Mouse (Mus musculus) Patski (cell line): Measurements from ENCODE around the gene P3h3. TPM values are rescaled to one million over a fixed set of nuclear protein-coding genes. Genes with fewer than 3 reads are reported as not detected.

ENCODE experiments used
- ATAC-seq: fragments of 100-300 bp; one replicate; pipeline ENCODE4 v1.8.0; 2021
- CTCF ChIA-PET: fragments of 350-600 bp; sonication (Branson Sonifier 250); formaldehyde crosslinking; loops from one replicate; lab custom pipeline; 2022; ENCODE audit warnings: inconsistent platforms; lab: Charles Lee
- POLR2A ChIA-PET: fragments of 350-600 bp; sonication (Branson Sonifier 250); formaldehyde crosslinking; loops from one replicate; lab custom pipeline; 2022; ENCODE audit warnings: antibody characterized with exemption, inconsistent platforms; lab: Charles Lee
- DNase-seq: peaks from one replicate; pipeline ENCODE4 v3.0.0-alpha.2; 2011; ENCODE audit warnings: low read depth, low spot score
- H3K27me3 ChIP-seq: fragments of 371-371 bp; one replicate; pipeline ENCODE4 v1.5.1; 2021
- CTCF ChIP-seq: fragments of 100-300 bp; IDR thresholded peaks from one replicate; pipeline ENCODE4 v1.5.1; 2021
- in situ Hi-C: fragments of 300-500 bp; cut with MboI; formaldehyde crosslinking; loops from 3 replicates; pipeline ENCODE4 v1.11.1; 2018; ENCODE audit warnings: low pct_unique_long_range_greater_than_20kb, mixed read lengths
- polyA plus RNA-seq: library from polyadenylated mRNA; unstranded; gene quantifications from one replicate; pipeline ENCODE4 v1.2.3, GENCODE M21; 2021

P3h3 gene
- 15.1 TPM for polyA plus RNA-seq

DNA sequence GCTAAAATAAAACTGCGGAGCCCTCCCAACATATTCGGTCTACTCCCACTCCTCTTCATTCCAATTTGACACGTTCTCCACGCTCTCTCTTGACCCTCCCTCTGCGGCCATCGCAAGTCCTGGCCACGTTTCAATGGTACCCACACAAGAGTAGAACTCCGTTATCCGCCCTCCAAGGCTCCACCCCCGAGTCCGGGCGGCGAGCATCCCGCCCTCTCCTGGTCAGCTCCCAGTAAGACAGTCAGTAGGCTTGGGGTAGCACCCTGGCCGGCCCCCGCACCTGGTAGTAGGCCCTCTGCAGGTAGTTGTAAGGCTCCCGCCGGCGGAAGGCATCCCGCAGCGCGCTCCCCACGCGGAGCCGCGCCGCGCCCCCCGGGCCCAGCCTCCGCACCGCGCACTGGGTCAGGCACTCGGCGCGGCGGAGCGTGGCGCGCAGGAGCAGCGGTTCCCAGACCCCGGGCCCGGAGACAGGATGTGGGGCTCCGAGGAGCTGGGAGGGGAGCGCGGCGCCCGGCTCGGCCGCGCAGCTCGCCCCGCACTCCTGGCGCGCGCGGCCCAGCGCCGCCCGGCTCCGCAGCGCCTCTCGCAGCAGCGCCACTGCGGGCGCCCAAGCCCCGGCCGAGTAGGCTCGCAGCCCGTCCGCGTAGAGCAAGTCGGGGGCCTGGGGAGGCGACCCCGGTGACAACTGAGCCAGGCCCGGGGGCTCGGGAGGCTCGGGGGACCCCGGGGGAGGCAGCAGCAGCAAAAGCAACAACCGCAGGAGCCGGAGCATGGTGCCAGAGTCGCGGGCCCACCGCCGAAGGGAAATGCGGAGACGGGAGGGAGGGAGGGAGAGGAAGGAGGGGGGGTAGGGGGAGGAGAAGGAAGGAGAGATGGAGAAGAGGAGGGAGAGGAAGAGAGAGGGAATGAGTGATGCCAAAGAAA, at the start of gene P3h3:
Gene P3h3, minus strand, starts transcription at position 837 of the 924 bp plus-strand sequence.
- POLR2A ChIA-PET: interaction anchor here (0.6 kb wide), 1 partner anchor 55 kb away, joined by 6 read pairs; no protein-coding TSS in a partner anchor
- CTCF ChIA-PET: interaction anchor here (0.6 to 1.2 kb wide), 3 partner anchors 11 to 417 kb away, joined by 3 to 7 read pairs (median 3); partner anchors contain the start of gene Mlf2
- ATAC-seq (peak; percentile 62), DNase-seq (no peak)
- no peaks in the 10 kb centered on the region for H3K27me3 ChIP-seq
- in situ Hi-C loops: no loop called here
- no peak for TF ChIP-seq CTCF

DNA sequence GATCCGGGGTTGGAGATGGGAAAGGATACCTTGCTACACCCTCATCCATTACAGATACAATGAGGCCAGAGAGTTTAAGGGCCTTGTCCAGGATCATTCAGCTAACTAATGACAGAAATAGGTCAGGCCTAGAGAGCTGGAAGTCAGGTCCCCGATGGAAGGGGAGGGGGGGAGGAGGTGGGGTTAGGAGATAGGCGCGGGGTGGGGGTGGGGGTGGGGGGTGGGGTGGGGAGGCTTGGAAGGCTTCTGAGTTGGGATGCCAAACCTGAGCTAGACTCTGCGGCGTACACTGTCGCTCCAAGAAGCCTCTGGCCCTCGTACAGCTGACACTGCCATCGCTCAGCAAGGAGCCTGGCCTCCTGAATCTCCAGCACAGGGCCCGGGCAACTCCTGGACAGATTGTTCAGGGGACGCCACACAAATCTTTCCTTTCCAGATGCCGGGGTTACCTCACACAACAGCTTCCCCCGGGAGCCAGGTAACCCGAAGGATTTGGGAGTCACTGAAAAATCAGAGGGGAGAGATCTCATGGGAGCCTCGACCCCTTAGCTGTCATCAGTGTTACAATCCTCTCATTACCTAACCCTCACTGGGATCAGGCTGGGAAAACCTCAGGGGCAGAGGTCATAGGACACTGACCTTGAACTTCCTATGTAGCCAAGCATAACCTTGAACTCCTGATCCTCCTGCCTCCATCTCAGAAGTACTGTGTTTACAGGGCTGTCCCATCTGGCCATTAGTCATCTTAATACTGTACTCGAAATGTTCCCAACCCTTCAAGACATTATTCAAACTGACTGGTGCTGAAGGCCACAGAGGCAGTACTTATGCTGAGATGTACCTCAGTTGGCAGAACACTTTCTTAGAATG, 47.7 kb upstream of the P3h3 start:
- no peak for TF ChIP-seq CTCF
- H3K27me3 ChIP-seq: no peaks in the 10 kb centered on the region
- in situ Hi-C loops: loop anchor here (5.0 to 10.0 kb wide), 2 partner anchors 38 to 180 kb away; no protein-coding TSS in a partner anchor
- ChIA-PET POLR2A (interaction anchor here (1.6 to 3.6 kb wide), 5 partner anchors 11 to 60 kb away, joined by 6 to 16 read pairs (median 11); partner anchors contain the start of genes Cops7a and Mlf2), CTCF (interaction anchor here (0.7 to 3.7 kb wide), 7 partner anchors 11 to 115 kb away, joined by 3 to 86 read pairs (median 6); partner anchors contain the start of gene Mlf2)
- no peak for DNase-seq
- no peak for ATAC-seq

DNA sequence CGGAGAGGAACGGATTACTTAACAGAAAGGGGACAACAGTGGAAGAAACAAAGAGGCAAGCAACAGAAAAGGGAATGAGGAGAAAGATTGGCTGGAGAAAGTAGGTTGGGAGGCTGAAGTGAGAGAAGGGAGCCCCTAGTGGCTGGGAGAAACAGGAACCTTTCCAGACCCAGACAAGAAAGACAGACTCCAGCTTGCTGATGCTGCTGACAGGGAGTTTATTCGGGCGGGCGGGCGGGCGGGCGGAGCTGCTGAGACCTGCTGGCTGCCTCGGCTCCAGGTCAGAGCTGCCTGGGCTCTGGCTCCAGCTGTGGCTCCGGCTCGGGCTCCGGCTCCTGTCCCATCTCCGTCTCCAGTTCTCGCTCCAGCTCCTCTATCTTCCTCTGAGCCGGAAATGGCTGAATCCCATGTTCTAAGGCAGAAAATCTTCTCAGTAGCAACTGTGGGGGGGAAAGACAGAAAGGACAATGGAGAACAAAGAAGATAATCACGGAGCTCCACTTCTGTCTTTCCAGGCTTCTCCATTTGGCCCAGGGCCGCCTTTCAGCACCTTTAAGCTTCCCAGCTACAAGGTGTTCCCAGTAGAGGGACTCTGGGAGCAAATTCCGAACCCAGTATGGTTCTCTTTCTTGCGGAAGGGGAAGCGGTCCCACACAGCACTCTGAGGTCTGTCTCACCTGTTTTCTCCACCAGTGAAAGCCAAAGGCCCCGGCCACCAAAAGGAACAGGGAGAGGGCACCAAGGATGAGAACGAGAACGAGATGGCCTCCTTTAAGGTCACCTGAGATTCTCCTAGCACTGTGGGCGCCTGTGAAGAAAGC, 46.8 kb upstream of the P3h3 start:
- H3K27me3 ChIP-seq: no peaks in the 10 kb centered on the region
- in situ Hi-C loops: loop anchor here (5.0 to 10.0 kb wide), 2 partner anchors 37 to 180 kb away; no protein-coding TSS in a partner anchor
- DNase-seq (no peak), ATAC-seq (peak; percentile 66)
- POLR2A ChIA-PET: interaction anchor here (0.7 to 3.6 kb wide), 8 partner anchors 12 to 61 kb away, joined by 3 to 16 read pairs (median 6); partner anchors contain the start of genes Cops7a and Mlf2
- peak; percentile 74 for TF ChIP-seq CTCF
- CTCF ChIA-PET: interaction anchor here (0.6 to 3.7 kb wide), 24 partner anchors 11 to 178 kb away, joined by 3 to 86 read pairs (median 4); partner anchors contain the start of genes Mlf2 and Ptms

DNA sequence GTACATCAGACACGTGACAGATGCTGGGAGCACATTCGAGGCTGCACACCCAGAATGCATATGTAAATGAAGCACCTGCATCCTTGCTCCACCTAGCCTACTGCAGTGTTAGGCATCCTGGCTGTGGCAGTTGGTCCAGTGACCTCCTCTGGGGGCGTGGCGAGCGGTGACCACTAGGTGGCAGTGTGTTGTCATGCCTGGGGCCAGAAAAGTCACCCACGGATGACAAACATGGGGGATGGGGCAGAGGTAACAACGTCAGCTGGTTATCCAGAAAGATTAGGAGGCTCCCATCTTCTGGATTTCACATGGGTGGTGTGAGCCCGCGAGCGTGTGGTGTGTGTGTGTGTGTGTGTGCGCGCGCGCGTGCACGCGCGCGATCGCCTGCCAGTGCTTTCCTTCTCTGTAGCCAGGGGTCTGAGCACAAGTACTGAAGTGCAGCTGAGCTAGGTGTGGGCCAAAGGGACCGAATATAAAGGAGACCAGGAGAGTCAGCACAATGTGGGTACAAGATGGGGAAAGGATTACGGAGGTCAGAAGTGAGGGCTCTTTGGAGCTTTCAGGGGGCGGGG, 46.1 kb upstream of the P3h3 start:
- in situ Hi-C loops: loop anchor here (5.0 to 10.0 kb wide), 2 partner anchors 36 to 181 kb away; no protein-coding TSS in a partner anchor
- DNase-seq: no peak

DNA sequence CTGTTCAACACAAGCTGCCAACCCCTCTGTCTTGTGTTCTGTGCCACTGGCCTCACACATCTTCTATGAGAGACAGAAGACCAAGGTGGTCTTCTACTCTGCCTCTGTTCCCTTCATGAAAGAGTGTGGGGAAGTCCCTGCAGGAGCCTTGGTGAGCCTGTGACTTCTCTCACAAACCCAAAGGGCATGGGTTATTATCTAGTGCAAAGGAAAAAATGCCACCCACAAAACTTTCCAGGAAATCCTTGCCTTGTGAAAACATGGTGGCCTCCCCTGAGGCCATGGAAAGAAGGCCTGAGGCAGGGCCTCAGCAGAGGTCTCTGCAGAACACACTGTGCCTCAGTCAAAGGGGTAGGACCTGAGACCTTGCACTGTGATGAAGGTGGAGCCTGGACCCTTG, 44.3 kb upstream of the P3h3 start:
- in situ Hi-C loops: loop anchor here (5.0 to 10.0 kb wide), 2 partner anchors 35 to 183 kb away; no protein-coding TSS in a partner anchor
- no peak for TF ChIP-seq CTCF
- ATAC-seq (no peak), DNase-seq (no peak)
- CTCF ChIA-PET: interaction anchor here (1.0 to 1.5 kb wide), 2 partner anchors 24 to 28 kb away, joined by 3 to 6 read pairs; partner anchors contain the start of gene Mlf2
- POLR2A ChIA-PET: interaction anchor here (1.3 kb wide), 1 partner anchor 30 kb away, joined by 5 read pairs; no protein-coding TSS in a partner anchor
- H3K27me3 ChIP-seq: no peaks in the 10 kb centered on the region

More for the DNA sequence above, 46.1 kb upstream of the P3h3 start:
- ChIA-PET CTCF (interaction anchor here (0.6 to 3.7 kb wide), 24 partner anchors 10 to 178 kb away, joined by 3 to 86 read pairs (median 4); partner anchors contain the start of genes Mlf2 and Ptms), POLR2A (interaction anchor here (0.7 to 3.6 kb wide), 9 partner anchors 9 to 62 kb away, joined by 3 to 16 read pairs (median 6); partner anchors contain the start of genes Cops7a and Mlf2)
- no peaks in the 10 kb centered on the region for H3K27me3 ChIP-seq
- peak; percentile 66 for ATAC-seq
- TF ChIP-seq CTCF: peak; percentile 96

DNA sequence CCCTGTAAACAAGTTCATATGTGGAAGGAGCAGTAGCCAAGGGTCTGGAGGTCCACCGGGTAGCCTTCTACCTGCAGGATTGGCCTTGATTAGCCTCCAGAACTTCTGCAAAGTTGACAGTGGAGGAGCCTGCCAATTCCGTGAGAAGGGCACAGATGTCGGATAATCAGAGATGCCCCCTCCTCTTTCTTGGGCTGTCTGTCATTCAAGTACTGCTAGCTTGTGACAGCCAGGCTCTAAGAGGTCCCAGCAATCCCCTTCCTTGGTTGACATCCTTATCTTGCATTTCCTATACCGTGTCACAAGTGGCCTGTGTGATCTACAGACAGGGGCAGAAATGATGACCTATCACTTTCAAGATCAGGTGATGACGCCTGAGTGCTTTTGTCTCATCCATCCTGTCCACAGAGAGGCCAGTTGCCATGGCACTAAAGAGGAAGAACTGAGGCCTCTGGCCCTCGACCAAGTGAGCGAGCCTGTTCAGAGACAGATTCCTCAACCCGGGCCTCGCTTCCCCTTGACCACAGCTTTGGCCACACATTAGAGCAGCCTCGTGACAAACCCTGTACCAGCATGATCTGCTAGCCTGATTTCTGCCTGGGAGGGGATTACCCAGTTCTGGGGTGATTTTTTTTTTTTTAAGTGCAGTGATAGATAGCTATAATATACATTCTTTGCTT, 43.4 kb upstream of the P3h3 start:
- DNase-seq: no peak
- in situ Hi-C loops: loop anchor here (5.0 to 10.0 kb wide), 2 partner anchors 34 to 184 kb away; no protein-coding TSS in a partner anchor
- ChIA-PET CTCF (interaction anchor here (0.7 to 2.7 kb wide), 2 partner anchors 10 to 30 kb away, joined by 3 to 9 read pairs; partner anchors contain the start of gene Mlf2), POLR2A (interaction anchor here (1.0 to 1.3 kb wide), 2 partner anchors 30 to 31 kb away, joined by 3 to 5 read pairs; partner anchors contain the start of gene Mlf2)
- no peak for TF ChIP-seq CTCF
- no peaks in the 10 kb centered on the region for H3K27me3 ChIP-seq
- ATAC-seq: no peak

DNA sequence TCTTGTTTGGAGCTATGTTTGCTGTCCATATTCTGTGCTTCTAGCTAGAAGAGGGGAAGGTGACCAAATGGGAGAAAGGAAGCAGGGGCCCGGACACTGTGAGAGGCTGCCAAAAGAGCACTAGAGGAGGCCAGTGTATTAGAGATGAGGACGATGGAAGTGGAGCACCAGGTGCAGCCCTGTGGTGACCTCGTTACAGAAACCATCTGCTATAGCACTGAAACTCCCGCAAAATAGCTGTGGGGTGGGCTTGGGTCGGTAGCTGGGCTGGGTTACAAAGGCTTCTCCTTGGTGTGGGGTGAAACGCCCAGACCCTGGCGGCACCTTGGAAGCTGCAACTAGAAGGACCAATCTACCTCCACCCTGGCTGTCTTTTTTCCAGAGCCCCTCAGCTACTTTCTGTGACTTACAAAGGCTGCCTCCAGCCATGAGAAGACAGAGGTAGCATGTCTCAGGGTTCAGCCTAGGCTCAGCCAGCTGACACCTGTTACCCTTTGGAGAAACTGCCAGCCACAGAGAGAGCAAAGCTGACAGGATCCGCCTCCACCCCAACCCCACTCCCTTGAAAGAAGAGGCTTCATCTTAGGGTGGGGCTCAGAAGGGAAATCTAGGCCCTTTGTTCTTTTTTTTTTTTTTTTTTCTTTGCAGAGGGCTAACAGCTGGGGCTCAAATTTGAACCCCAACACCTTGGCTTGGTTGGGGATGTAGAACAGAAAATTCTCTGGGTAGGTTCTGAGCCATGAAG, 42.7 kb upstream of the P3h3 start:
- ChIA-PET CTCF (interaction anchor here (1.2 to 2.7 kb wide), 3 partner anchors 9 to 40 kb away, joined by 3 to 9 read pairs (median 4); partner anchors contain the start of gene Mlf2), POLR2A (interaction anchor here (0.6 to 1.0 kb wide), 2 partner anchors 16 to 31 kb away, joined by 3 to 5 read pairs; partner anchors contain the start of gene Mlf2)
- H3K27me3 ChIP-seq: no peaks in the 10 kb centered on the region
- TF ChIP-seq CTCF: no peak
- ATAC-seq (no peak), DNase-seq (no peak)
- in situ Hi-C loops: loop anchor here (5.0 to 10.0 kb wide), 2 partner anchors 33 to 185 kb away; no protein-coding TSS in a partner anchor
